Mouse (Mus musculus) spleen, postnatal 0 days (tissue): ENCODE data around the gene Gstp2. TPM values are rescaled to one million over a fixed set of nuclear protein-coding genes. Genes with fewer than 3 reads are reported as not detected.

ENCODE experiments used
- polyA plus RNA-seq: library from polyadenylated mRNA; unstranded; fragments of >200 nt; fragmentation: Nextera tagmentation; extraction: Ambion mirVana; gene quantifications from 2 replicates; pipeline ENCODE4 v1.2.1, GENCODE M21; 2015

Gene Gstp2
- 7.4 and 12.0 TPM in 2 replicates for polyA plus RNA-seq

GRCm38 (mm10) chr19:4045966-4046865, at the start of gene Gstp2:
TSS of gene Gstp2 (minus strand) at chr19:4046023.

GRCm38 (mm10) chr19:4081394-4081793, 35.6 kb upstream of the Gstp2 start, which contains the start of gene Cabp2:
TSS of gene Cabp2 (plus strand) at chr19:4081578.

GRCm38 (mm10) chr19:4059069-4059740, 13.4 kb upstream of the Gstp2 start, which contains the start of gene Gstp3:
TSS of gene Gstp3 (minus strand) at chr19:4059569.

GRCm38 (mm10) chr19:4037788-4038232, 8.0 kb downstream of the Gstp2 start, which contains the start of gene Gstp1:
TSS of gene Gstp1 (minus strand) at chr19:4037985.

GRCm38 (mm10) chr19:4012432-4013022, 33.3 kb downstream of the Gstp2 start, which contains the start of gene Ndufv1:
TSS of gene Ndufv1 (minus strand) at chr19:4012806.

GRCm38 (mm10) chr19:4003112-4003511, 42.7 kb downstream of the Gstp2 start, which contains the start of gene Doc2g:
TSS of gene Doc2g (plus strand) at chr19:4003313.

GRCm38 (mm10) chr19:4000119-4000900, 45.5 kb downstream of the Gstp2 start, which contains the start of the genes Nudt8 and Gm49405:
TSS of gene Nudt8 (plus strand) at chr19:4000580.
TSS of gene Gm49405 (plus strand) at chr19:4000626.

GRCm38 (mm10) chr19:3992416-3992815, 53.4 kb downstream of the Gstp2 start, which contains the start of gene Tbx10:
TSS of gene Tbx10 (plus strand) at chr19:3992752.

Other genes with a start within 250 kb of the Gstp2 start
- gene Chka, start 194.2 kb downstream of the Gstp2 start, polyA plus RNA-seq: 11.0 and 14.0 TPM in 2 replicates
- 23.3 and 40.3 TPM in 2 replicates for gene Tcirg1, start 138.9 kb downstream of the Gstp2 start, polyA plus RNA-seq
- gene Ndufs8, start 133.2 kb downstream of the Gstp2 start, polyA plus RNA-seq: 167 and 176 TPM in 2 replicates
- 12.5 and 18.9 TPM in 2 replicates for gene Aldh3b1, start 116.2 kb downstream of the Gstp2 start, polyA plus RNA-seq
- 48.2 and 70.6 TPM in 2 replicates for gene Unc93b1, start 110.8 kb downstream of the Gstp2 start, polyA plus RNA-seq
- 0.08 and 0.15 TPM in 2 replicates for gene Aldh3b3, start 87.4 kb downstream of the Gstp2 start, polyA plus RNA-seq
- gene Aldh3b2, start 73.7 kb downstream of the Gstp2 start, polyA plus RNA-seq: 0.45 and 0.91 TPM in 2 replicates
- gene Acy3, start 59.5 kb downstream of the Gstp2 start, polyA plus RNA-seq: 7.9 and 9.8 TPM in 2 replicates
- 0.06 TPM in 1 of 2 replicates, not detected in the other for gene Tbx10, start 53.3 kb downstream of the Gstp2 start, polyA plus RNA-seq
- gene Nudt8, start 45.4 kb downstream of the Gstp2 start, polyA plus RNA-seq: 20.8 and 22.9 TPM in 2 replicates
- gene Gm49405, start 45.4 kb downstream of the Gstp2 start, polyA plus RNA-seq: 0.71 and 0.87 TPM in 2 replicates
- 1.3 and 1.6 TPM in 2 replicates for gene Doc2g, start 42.7 kb downstream of the Gstp2 start, polyA plus RNA-seq
- 162 and 170 TPM in 2 replicates for gene Ndufv1, start 33.2 kb downstream of the Gstp2 start, polyA plus RNA-seq
- gene Gstp1, start 8.0 kb downstream of the Gstp2 start, polyA plus RNA-seq: 309 and 335 TPM in 2 replicates
- gene Gstp3, start 13.5 kb upstream of the Gstp2 start, polyA plus RNA-seq: 30.1 and 31.1 TPM in 2 replicates
- 0.19 TPM in 1 of 2 replicates, not detected in the other for gene Cabp2, start 35.6 kb upstream of the Gstp2 start, polyA plus RNA-seq
- 172 and 193 TPM in 2 replicates for gene Cdk2ap2, start 51.2 kb upstream of the Gstp2 start, polyA plus RNA-seq
- 16.6 and 22.5 TPM in 2 replicates for gene Pitpnm1, start 54.0 kb upstream of the Gstp2 start, polyA plus RNA-seq
- gene Aip, start 79.8 kb upstream of the Gstp2 start, polyA plus RNA-seq: 46.8 and 51.7 TPM in 2 replicates
- gene Gpr152, start 93.8 kb upstream of the Gstp2 start, polyA plus RNA-seq: not detected in 2 replicates
- gene Cabp4, start 98.0 kb upstream of the Gstp2 start, polyA plus RNA-seq: 0.34 and 0.51 TPM in 2 replicates
- gene Coro1b, start 102.6 kb upstream of the Gstp2 start, polyA plus RNA-seq: 83.9 and 109 TPM in 2 replicates
- 54.1 and 74.8 TPM in 2 replicates for gene Ptprcap, start 107.6 kb upstream of the Gstp2 start, polyA plus RNA-seq
- 30.1 and 37.0 TPM in 2 replicates for gene Rps6kb2, start 117.3 kb upstream of the Gstp2 start, polyA plus RNA-seq
- 2.5 and 3.6 TPM in 2 replicates for gene Carns1, start 129.5 kb upstream of the Gstp2 start, polyA plus RNA-seq
- 26.1 and 34.7 TPM in 2 replicates for gene Tbc1d10c, start 145.3 kb upstream of the Gstp2 start, polyA plus RNA-seq
- gene Ppp1ca, start 146.0 kb upstream of the Gstp2 start, polyA plus RNA-seq: 442 and 443 TPM in 2 replicates
- gene Rad9a, start 155.6 kb upstream of the Gstp2 start, polyA plus RNA-seq: 17.5 and 19.7 TPM in 2 replicates
- gene Clcf1, start 168.2 kb upstream of the Gstp2 start, polyA plus RNA-seq: 3.2 and 4.0 TPM in 2 replicates
- gene AC109138.7, start 168.3 kb upstream of the Gstp2 start, polyA plus RNA-seq: not detected in 2 replicates
- 30.2 and 35.5 TPM in 2 replicates for gene Pold4, start 185.9 kb upstream of the Gstp2 start, polyA plus RNA-seq
- gene Ssh3, start 223.2 kb upstream of the Gstp2 start, polyA plus RNA-seq: 4.7 and 6.3 TPM in 2 replicates
- 1.7 and 2.7 TPM in 2 replicates for gene Ankrd13d, start 237.1 kb upstream of the Gstp2 start, polyA plus RNA-seq